Mouse (Mus musculus) MEL (cell line): ENCODE data around the gene Tbr1. TPM values are rescaled to one million over a fixed set of nuclear protein-coding genes. Genes with fewer than 3 reads are reported as not detected.
A peak's percentile ranks its signal among the peaks of the same experiment; 100 is the strongest.

Experiments used
- DNase-seq: peaks from one replicate; pipeline ENCODE4 v3.0.0; 2011; ENCODE audit warnings: low read depth, low spot score
- H3K27ac ChIP-seq: 2 replicates; pipeline ENCODE4 v1.5.1; 2012; ENCODE audit warnings: low read depth, mild to moderate bottlenecking, control low read depth, low read length, moderate library complexity; ENCODE audit not compliant: control insufficient read depth
- H3K27me3 ChIP-seq, 2 experiments: fragments of 150-350 bp in 1 of 2; sonication (generic) in 1 of 2; 2 replicates each; pipeline ENCODE4 v1.6.1; 2012; ENCODE audit warnings: low read length in 2 of 2, mild to moderate bottlenecking in 2 of 2, improper control_type of control experiment in 1 of 2, moderate library complexity in 1 of 2; ENCODE audit not compliant: insufficient read depth in 2 of 2, control insufficient read depth in 1 of 2
- H3K36me3 ChIP-seq, 2 experiments: 2 replicates each; pipeline ENCODE4 v1.6.1; 2012 to 2014; ENCODE audit warnings: low read length in 2 of 2, improper control_type of control experiment in 1 of 2, inconsistent platforms in 1 of 2, mild to moderate bottlenecking in 1 of 2; ENCODE audit not compliant: insufficient read depth in 2 of 2, control insufficient read depth in 1 of 2
- H3K4me1 ChIP-seq, 2 experiments: fragments of 150-350 bp in 1 of 2; sonication (generic) in 1 of 2; 2 replicates each; pipeline ENCODE4 v1.6.1; 2012; ENCODE audit warnings: low read length in 2 of 2, improper control_type of control experiment in 1 of 2, mild to moderate bottlenecking in 1 of 2; ENCODE audit not compliant: insufficient read depth in 2 of 2, control insufficient read depth in 1 of 2
- H3K4me3 ChIP-seq, 2 experiments: fragments of 150-350 bp in 1 of 2; sonication (generic) in 1 of 2; 2 replicates each; pipeline ENCODE4 v1.5.1; 2012; ENCODE audit warnings: low read depth in 2 of 2, low read length in 2 of 2, mild to moderate bottlenecking in 2 of 2, moderate library complexity in 2 of 2, control low read depth in 1 of 2, improper control_type of control experiment in 1 of 2; ENCODE audit not compliant: control insufficient read depth in 1 of 2, insufficient read depth in 1 of 2
- H3K79me2 ChIP-seq: 2 replicates; pipeline ENCODE4 v1.6.1; 2012; ENCODE audit warnings: mild to moderate bottlenecking, low read length, moderate library complexity; ENCODE audit not compliant: control insufficient read depth, poor library complexity, insufficient read depth
- H3K9ac ChIP-seq: 2 replicates; pipeline ENCODE4 v1.6.1; 2012; ENCODE audit warnings: low read depth, mild to moderate bottlenecking, control low read depth, low read length, moderate library complexity; ENCODE audit not compliant: control insufficient read depth, poor library complexity, severe bottlenecking
- H3K9me3 ChIP-seq: fragments of 150-350 bp; sonication (generic); replicated peaks from 2 replicates; pipeline ENCODE4 v1.6.1; 2012; ENCODE audit warnings: mild to moderate bottlenecking, low read length, improper control_type of control experiment, moderate library complexity; ENCODE audit not compliant: insufficient read depth
- BHLHE40 ChIP-seq: IDR thresholded peaks from 2 replicates; pipeline ENCODE4 v1.6.1; 2012; ENCODE audit warnings: low read depth, mild to moderate bottlenecking, inconsistent platforms, low read length, improper control_type of control experiment, borderline replicate concordance
- CTCF ChIP-seq, 3 experiments: IDR thresholded peaks in 2 of 3; conservative IDR thresholded peaks in 1 of 3; 2 replicates each; pipeline ENCODE4 v1.5.1; 2011 to 2012; ENCODE audit warnings: low read length in 3 of 3, low read depth in 2 of 3, mild to moderate bottlenecking in 2 of 3, improper control_type of control experiment in 1 of 3, inconsistent platforms in 1 of 3, mixed read lengths in 1 of 3, moderate library complexity in 1 of 3; ENCODE audit not compliant: control insufficient read depth in 1 of 3, insufficient read depth in 1 of 3, poor library complexity in 1 of 3, severe bottlenecking in 1 of 3
- EP300 ChIP-seq, 2 experiments: IDR thresholded peaks; 2 replicates each; pipeline ENCODE4 v1.6.1; 2011; ENCODE audit warnings: improper control_type of control experiment in 2 of 2, low read length in 2 of 2, low read depth in 1 of 2, mild to moderate bottlenecking in 1 of 2
- GATA1 ChIP-seq: IDR thresholded peaks from 2 replicates; pipeline ENCODE4 v1.6.1; 2011; ENCODE audit warnings: low read depth, low read length, improper control_type of control experiment
- JUND ChIP-seq: IDR thresholded peaks from 2 replicates; pipeline ENCODE4 v1.6.1; 2011; ENCODE audit warnings: low read depth, mild to moderate bottlenecking, improper control_type of control experiment, low read length
- MAX ChIP-seq: IDR thresholded peaks from 2 replicates; pipeline ENCODE4 v1.6.1; 2011; ENCODE audit warnings: low read length, improper control_type of control experiment
- MAZ ChIP-seq: IDR thresholded peaks from 2 replicates; pipeline ENCODE4 v1.6.1; 2012; ENCODE audit warnings: low read depth, mild to moderate bottlenecking, inconsistent platforms, low read length, improper control_type of control experiment
- MXI1 ChIP-seq: IDR thresholded peaks from 2 replicates; pipeline ENCODE4 v1.6.1; 2011; ENCODE audit warnings: mild to moderate bottlenecking, low read depth, low read length, improper control_type of control experiment
- POLR2A ChIP-seq, 2 experiments: IDR thresholded peaks; 2 replicates each; pipeline ENCODE4 v1.6.1; 2011 to 2012; ENCODE audit warnings: low read length in 2 of 2, mild to moderate bottlenecking in 2 of 2, control low read depth in 1 of 2, improper control_type of control experiment in 1 of 2, low read depth in 1 of 2, moderate library complexity in 1 of 2; ENCODE audit not compliant: control insufficient read depth in 1 of 2, insufficient read depth in 1 of 2, poor library complexity in 1 of 2
- RAD21 ChIP-seq: IDR thresholded peaks from 2 replicates; pipeline ENCODE4 v1.6.1; 2011; ENCODE audit warnings: mild to moderate bottlenecking, low read depth, low read length, improper control_type of control experiment
- RCOR1 ChIP-seq: IDR thresholded peaks from 2 replicates; pipeline ENCODE4 v1.6.1; 2012; ENCODE audit warnings: low read depth, mild to moderate bottlenecking, inconsistent platforms, low read length, improper control_type of control experiment
- SIN3A ChIP-seq: IDR thresholded peaks from 2 replicates; pipeline ENCODE4 v1.6.1; 2012; ENCODE audit warnings: low read length, improper control_type of control experiment, inconsistent platforms
- TAL1 ChIP-seq: IDR thresholded peaks from 2 replicates; pipeline ENCODE4 v1.6.1; 2012; ENCODE audit warnings: mild to moderate bottlenecking, inconsistent platforms, low read length, moderate library complexity, mixed read lengths
- ZC3H11A ChIP-seq: IDR thresholded peaks from 2 replicates; pipeline ENCODE4 v1.6.1; 2012; ENCODE audit warnings: low read depth, mild to moderate bottlenecking, inconsistent platforms, low read length, improper control_type of control experiment
- polyA plus RNA-seq, 2 experiments: library from polyadenylated mRNA; stranded (reverse) in 1 of 2; unstranded in 1 of 2; fragments of >175 nt in 1 of 2; fragments of >200 nt in 1 of 2; gene quantifications; 2 replicates each; pipeline versions ENCODE4 v1.2.1 to v1.2.4; 2012; ENCODE audit warnings: low replicate concordance in 2 of 2, low read depth in 1 of 2; ENCODE audit not compliant: insufficient read length in 2 of 2, insufficient read depth in 1 of 2, missing spikeins in 1 of 2
- total RNA-seq: library from RNA; depleted of rRNA; stranded (reverse); fragments of 300-350 nt; gene quantifications from 2 replicates; pipeline ENCODE4 v1.2.3, GENCODE M21; 2012

Tbr1 gene
- total and polyA plus RNA-seq, 3 experiments: 0.11 TPM; not detected in 2

- no peak overlapping the region for H3K27ac ChIP-seq
- no peaks in the 10 kb centered on the region for H3K27me3 ChIP-seq
- no peak for TF ChIP-seq MXI1
- TF ChIP-seq MAZ: no peak
- TF ChIP-seq ZC3H11A: no peak
- TF ChIP-seq JUND: no peak
- TF ChIP-seq, all 39 proteins: peak for 0
- Histone ChIP-seq H3K9me3 (no peaks in the 10 kb centered on the region), H3K4me3 (no peak overlapping the region), H3K4me1 (peaks cover 2 to 4% of the 10 kb centered on the region in 2 experiments; a peak in 3 of 4 replicates), H3K36me3 (peaks cover 6 to 8% of the 10 kb centered on the region in 2 experiments; a peak in 3 of 4 replicates), H3K79me2 (no peaks in the 10 kb centered on the region), H3K9ac (no peak overlapping the region)
- DNase-seq: peak; percentile 63
Observed at GRCm38 (mm10) chr2:61803443-61804367, 975 bp downstream of the Tbr1 start.

GRCm38 (mm10) chr2:61804382-61804840 is 1.7 kb downstream of the Tbr1 start:
- DNase-seq: no peak
- Histone ChIP-seq H3K4me1 (peaks cover 4 to 5% of the 10 kb centered on the region in 2 experiments; a peak in 3 of 4 replicates), H3K4me3 (no peak overlapping the region), H3K9ac (no peak overlapping the region), H3K36me3 (peaks cover 6 to 7% of the 10 kb centered on the region in 2 experiments; a peak in 3 of 4 replicates), H3K27me3 (no peaks in the 10 kb centered on the region), H3K27ac (no peak overlapping the region), H3K9me3 (no peaks in the 10 kb centered on the region), H3K79me2 (no peaks in the 10 kb centered on the region)
- TF ChIP-seq RAD21: no peak
- TF ChIP-seq BHLHE40: no peak
- no peak for TF ChIP-seq CTCF (IDR thresholded peaks at IDR 0.05 in 2 of 3, conservative IDR thresholded peaks at IDR 0.05 in 1 of 3; ENCODE audit: control insufficient read depth in 1 of 3, insufficient read depth in 1 of 3, low read depth in 2 of 3, low read length in 3 of 3, poor library complexity in 1 of 3, severe bottlenecking in 1 of 3)
- no peak for TF ChIP-seq MAZ
- no peak for TF ChIP-seq MAX
- no peak for TF ChIP-seq POLR2A (IDR thresholded peaks at IDR 0.05; ENCODE audit: control insufficient read depth in 1 of 2, insufficient read depth in 1 of 2, low read depth in 1 of 2, low read length in 2 of 2, poor library complexity in 1 of 2)
- no peak for TF ChIP-seq GATA1
- TF ChIP-seq TAL1: no peak
- TF ChIP-seq SIN3A: no peak
- no peak for TF ChIP-seq EP300 (IDR thresholded peaks at IDR 0.05; ENCODE audit: low read depth in 1 of 2, low read length in 2 of 2)
- TF ChIP-seq MXI1: no peak
- no peak for TF ChIP-seq RCOR1
